Mouse (Mus musculus): ENCODE data around the gene Prex1. TPM values are rescaled to one million over a fixed set of nuclear protein-coding genes. Genes with fewer than 3 reads are reported as not detected.

Gene Prex1
- total and polyA plus RNA-seq, 2 experiments from 2014 or later, result 4.0 to 6.2 TPM

GRCm38 (mm10) chr2:166642581-166642987 is 71.0 kb downstream of the Prex1 start:
- no peaks in the 10 kb centered on the region for H3K4me1 ChIP-seq (ENCODE audit: control insufficient read depth, insufficient read depth)
- H3K27ac ChIP-seq (ENCODE audit: low read depth), result no peak overlapping the region
- DNase-seq (ENCODE audit: low spot score) (no peak), ATAC-seq (ENCODE audit: insufficient read depth, low read depth) (no peak)
- H3K9me3 ChIP-seq (replicated peaks; ENCODE audit: control insufficient read depth, low read length), result no peaks in the 10 kb centered on the region
- no peaks in the 10 kb centered on the region for H3K27me3 ChIP-seq (ENCODE audit: control insufficient read depth, insufficient read depth, low read length)
- no peak overlapping the region for H3K4me3 ChIP-seq (ENCODE audit: low read depth, low read length)
- H3K4me2 ChIP-seq (ENCODE audit: low read depth, low read length), result no peak overlapping the region
- H3K9ac ChIP-seq (replicated peaks; ENCODE audit: low read depth, low read length), result no peak overlapping the region
- TF ChIP-seq CTCF (IDR thresholded peaks at IDR 0.05; ENCODE audit: low read depth) (no peak), EP300 (IDR thresholded peaks at IDR 0.05; ENCODE audit: low read depth) (no peak)
- WGBS, result 88% methylated on average over 8 of the region's 8 CpGs
- H3K36me3 ChIP-seq (replicated peaks; ENCODE audit: control insufficient read depth, insufficient read depth, low read length), result no peaks in the 10 kb centered on the region

GRCm38 (mm10) chr2:166639750-166640149 is 73.9 kb downstream of the Prex1 start:
- H3K27ac ChIP-seq (ENCODE audit: low read depth), result no peak overlapping the region
- no peak for TF ChIP-seq CTCF (IDR thresholded peaks at IDR 0.05; ENCODE audit: low read depth)
- TF ChIP-seq EP300 (IDR thresholded peaks at IDR 0.05; ENCODE audit: low read depth), result no peak
- 83% methylated on average over 5 of the region's 5 CpGs for WGBS
- no peak overlapping the region for H3K4me3 ChIP-seq (ENCODE audit: low read depth, low read length)
- no peaks in the 10 kb centered on the region for H3K4me1 ChIP-seq (ENCODE audit: control insufficient read depth, insufficient read depth)
- no peaks in the 10 kb centered on the region for H3K27me3 ChIP-seq (ENCODE audit: control insufficient read depth, insufficient read depth, low read length)
- no peaks in the 10 kb centered on the region for H3K36me3 ChIP-seq (replicated peaks; ENCODE audit: control insufficient read depth, insufficient read depth, low read length)
- DNase-seq (ENCODE audit: low spot score) (no peak), ATAC-seq (ENCODE audit: insufficient read depth, low read depth) (no peak)
- H3K9ac ChIP-seq (replicated peaks; ENCODE audit: low read depth, low read length), result no peak overlapping the region
- H3K4me2 ChIP-seq (ENCODE audit: low read depth, low read length), result no peak overlapping the region
- H3K9me3 ChIP-seq (replicated peaks; ENCODE audit: control insufficient read depth, low read length), result no peaks in the 10 kb centered on the region

- DNase-seq (ENCODE audit: low spot score), result no peak
These were observed 74.5 kb downstream of the Prex1 start for GRCm38 (mm10) chr2:166638947-166639641.

GRCm38 (mm10) chr2:166638079-166638800 is 75.4 kb downstream of the Prex1 start:
- H3K4me3 ChIP-seq (ENCODE audit: low read depth, low read length), result no peak overlapping the region
- no peaks in the 10 kb centered on the region for H3K9me3 ChIP-seq (replicated peaks; ENCODE audit: control insufficient read depth, low read length)
- no peak overlapping the region for H3K4me2 ChIP-seq (ENCODE audit: low read depth, low read length)
- ATAC-seq (ENCODE audit: insufficient read depth, low read depth) (no peak), DNase-seq (ENCODE audit: low spot score) (no peak)
- no peaks in the 10 kb centered on the region for H3K4me1 ChIP-seq (ENCODE audit: control insufficient read depth, insufficient read depth)
- peak overlapping the region; percentile 11; the same call in 1 of the 2 replicates for H3K27ac ChIP-seq (ENCODE audit: low read depth)
- H3K36me3 ChIP-seq (replicated peaks; ENCODE audit: control insufficient read depth, insufficient read depth, low read length), result no peaks in the 10 kb centered on the region
- TF ChIP-seq CTCF (IDR thresholded peaks at IDR 0.05; ENCODE audit: low read depth) (no peak), EP300 (IDR thresholded peaks at IDR 0.05; ENCODE audit: low read depth) (no peak)
- 58% methylated on average over 13 of the region's 13 CpGs for WGBS
- no peaks in the 10 kb centered on the region for H3K27me3 ChIP-seq (ENCODE audit: control insufficient read depth, insufficient read depth, low read length)
- H3K9ac ChIP-seq (replicated peaks; ENCODE audit: low read depth, low read length), result no peak overlapping the region

More at GRCm38 (mm10) chr2:166638947-166639641, 74.5 kb downstream of the Prex1 start:
- H3K36me3 ChIP-seq (replicated peaks; ENCODE audit: control insufficient read depth, insufficient read depth, low read length), result no peaks in the 10 kb centered on the region
- no peak overlapping the region for H3K4me2 ChIP-seq (ENCODE audit: low read depth, low read length)
- no peak overlapping the region for H3K9ac ChIP-seq (replicated peaks; ENCODE audit: low read depth, low read length)
- H3K9me3 ChIP-seq (replicated peaks; ENCODE audit: control insufficient read depth, low read length), result no peaks in the 10 kb centered on the region
- H3K4me1 ChIP-seq (ENCODE audit: control insufficient read depth, insufficient read depth), result no peaks in the 10 kb centered on the region
- ATAC-seq (ENCODE audit: insufficient read depth, low read depth), result peak; percentile 64
- no peaks in the 10 kb centered on the region for H3K27me3 ChIP-seq (ENCODE audit: control insufficient read depth, insufficient read depth, low read length)
- no peak overlapping the region; the same call in 1 of the 2 replicates for H3K27ac ChIP-seq (ENCODE audit: low read depth)
- H3K4me3 ChIP-seq (ENCODE audit: low read depth, low read length), result no peak overlapping the region
- 67% methylated on average over 18 of the region's 18 CpGs for WGBS
- TF ChIP-seq EP300 (IDR thresholded peaks at IDR 0.05; ENCODE audit: low read depth) (no peak), CTCF (IDR thresholded peaks at IDR 0.05; ENCODE audit: low read depth) (no peak)

- Histone ChIP-seq H3K4me1 (ENCODE audit: control insufficient read depth, insufficient read depth) (0 out of 2 replicates have a peak, but pooled peaks cover 3% of the 10 kb centered on the region), H3K36me3 (replicated peaks; ENCODE audit: control insufficient read depth, insufficient read depth, low read length) (peaks cover 3% of the 10 kb centered on the region), H3K4me3 (ENCODE audit: low read depth, low read length) (no peak overlapping the region), H3K4me2 (ENCODE audit: low read depth, low read length) (no peak overlapping the region), H3K9ac (replicated peaks; ENCODE audit: low read depth, low read length) (no peak overlapping the region), H3K27me3 (ENCODE audit: control insufficient read depth, insufficient read depth, low read length) (no peaks in the 10 kb centered on the region), H3K27ac (ENCODE audit: low read depth) (no peak overlapping the region), H3K9me3 (replicated peaks; ENCODE audit: control insufficient read depth, low read length) (no peaks in the 10 kb centered on the region)
- ATAC-seq (ENCODE audit: insufficient read depth, low read depth), result no peak
- 80% methylated on average over 4 of the region's 4 CpGs for WGBS
- TF ChIP-seq EP300 (IDR thresholded peaks at IDR 0.05; ENCODE audit: low read depth), result no peak
- no peak for TF ChIP-seq CTCF (IDR thresholded peaks at IDR 0.05; ENCODE audit: low read depth)
- DNase-seq (ENCODE audit: low spot score), result no peak
These were observed 76.0 kb downstream of the Prex1 start for GRCm38 (mm10) chr2:166637673-166637990.
